Mouse (Mus musculus) lung, postnatal 36 days (tissue): Measurements from ENCODE around the gene Ggnbp2.

ENCODE experiments used
- DNase-seq: peaks from one replicate; pipeline ENCODE4 v3.0.0; 2022; ENCODE audit warnings: mixed read lengths

The Ggnbp2 gene

DNA sequence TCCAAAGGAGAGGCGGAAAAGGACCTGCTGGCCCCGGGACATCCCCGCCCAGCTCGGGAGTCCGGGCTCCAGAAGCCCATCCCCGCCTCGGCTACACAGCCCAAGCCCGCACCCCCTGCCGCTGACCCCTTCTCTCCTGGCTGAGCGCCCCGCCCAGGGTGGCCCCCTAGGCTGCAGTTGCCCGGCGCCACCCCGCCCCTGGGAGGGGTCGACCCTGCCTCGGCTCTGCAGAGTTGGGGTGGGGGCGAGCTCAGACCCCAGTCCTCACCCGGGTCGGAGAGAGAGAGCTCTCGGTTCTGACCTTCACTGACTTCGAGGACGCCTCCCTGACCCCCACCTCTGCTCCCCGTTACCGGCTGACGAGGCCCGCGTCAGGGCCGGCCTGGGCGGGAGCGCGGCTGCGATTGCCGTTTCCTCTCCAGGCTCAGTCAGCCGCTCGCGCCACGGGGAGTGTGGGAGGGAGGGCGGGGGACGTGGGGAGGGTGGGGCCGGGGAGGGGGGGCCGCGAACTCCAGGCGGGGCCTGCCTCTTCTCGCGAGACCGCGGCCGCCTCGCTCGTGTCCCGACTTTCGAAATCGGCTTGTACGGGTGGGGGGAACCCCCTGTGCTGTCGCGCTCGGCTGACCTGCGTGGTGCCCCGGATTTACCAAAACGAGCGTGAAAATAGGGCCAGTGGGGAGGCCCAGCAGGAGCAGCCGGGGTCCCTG lies at the start of gene Ggnbp2:
TSS of gene Ggnbp2 (minus strand) at position 481 of the 707 bp plus-strand sequence.
- DNase-seq: peak; percentile 93

GRCm38 (mm10) chr11:84919951-84920350 lies 49.3 kb upstream of the Ggnbp2 start:
- peak; percentile 29 for DNase-seq

DNA sequence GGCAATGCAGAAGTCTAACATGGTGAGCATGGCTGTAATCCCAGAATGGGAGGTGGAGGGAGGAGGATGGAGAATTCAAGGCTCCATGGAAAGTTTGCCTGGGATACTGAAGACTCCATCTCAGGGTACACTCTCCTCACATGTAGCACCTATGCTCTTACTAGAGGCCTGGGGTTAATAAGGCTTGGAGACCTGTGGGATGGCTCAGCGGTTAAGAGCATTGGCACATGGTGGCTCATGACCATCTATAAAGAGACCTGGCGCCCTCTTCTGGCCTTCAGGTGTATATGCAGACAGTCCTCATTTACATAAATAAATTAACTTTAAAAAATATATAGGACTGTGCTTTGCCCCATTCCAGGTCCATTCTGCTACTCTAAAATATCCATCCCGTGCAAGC lies 48.7 kb upstream of the Ggnbp2 start:
- peak; percentile 67 for DNase-seq

DNA sequence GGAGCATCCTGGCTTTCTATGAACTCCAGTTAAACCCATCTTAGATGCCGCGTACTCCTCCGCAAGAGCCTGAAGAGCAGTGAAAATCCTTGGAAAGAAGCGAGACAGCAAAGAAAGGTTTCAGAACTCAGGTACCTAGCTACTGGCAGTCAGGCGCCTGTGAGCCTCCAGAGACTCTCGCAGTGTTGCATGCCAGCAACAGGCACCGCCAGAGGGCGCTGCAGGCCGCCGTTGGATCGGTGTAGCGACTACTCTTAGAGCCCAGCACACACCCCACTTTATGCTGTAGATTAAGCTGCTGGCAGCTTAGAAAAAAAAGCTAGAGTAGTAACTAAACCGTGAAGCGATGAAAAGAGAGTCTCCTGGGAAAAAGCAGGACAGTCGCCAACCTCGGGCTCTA lies 47.8 kb upstream of the Ggnbp2 start:
- DNase-seq: peak; percentile 94

- DNase-seq: no peak
Observed at GRCm38 (mm10) chr11:84916703-84917300, 46.2 kb upstream of the Ggnbp2 start.

- DNase-seq: peak; percentile 96
Observed at GRCm38 (mm10) chr11:84916053-84916702, 45.6 kb upstream of the Ggnbp2 start, which contains the start of gene Znhit3. TSS of gene Znhit3 (minus strand) at chr11:84916366.

- no peak for DNase-seq
Observed at GRCm38 (mm10) chr11:84914673-84915072, 44.1 kb upstream of the Ggnbp2 start.

DNA sequence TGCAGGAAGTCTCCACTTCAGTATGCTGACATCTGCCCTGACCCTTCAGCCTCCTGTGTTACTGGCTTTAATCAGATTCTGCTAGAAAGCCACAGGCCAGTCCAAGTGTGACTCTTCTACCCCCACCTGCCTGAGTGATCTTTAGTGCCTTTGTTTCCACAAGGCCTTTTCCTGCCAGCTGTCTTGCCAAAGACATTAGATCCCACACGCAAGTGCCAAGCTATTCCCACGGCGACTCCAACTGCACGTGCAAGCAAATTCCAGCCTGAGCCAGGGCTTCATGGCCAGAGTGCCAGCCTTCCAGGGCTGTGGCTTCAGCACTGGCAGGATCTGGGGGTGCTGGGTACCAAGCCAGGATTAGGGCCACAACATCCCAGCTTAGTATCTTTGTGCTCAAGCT lies 39.8 kb upstream of the Ggnbp2 start:
- no peak for DNase-seq

GRCm38 (mm10) chr11:84908480-84908879 lies 37.9 kb upstream of the Ggnbp2 start:
- DNase-seq: no peak

- no peak for DNase-seq
Observed at GRCm38 (mm10) chr11:84907081-84907480, 36.5 kb upstream of the Ggnbp2 start.

GRCm38 (mm10) chr11:84904597-84905144 lies 34.1 kb upstream of the Ggnbp2 start:
- no peak for DNase-seq

DNA sequence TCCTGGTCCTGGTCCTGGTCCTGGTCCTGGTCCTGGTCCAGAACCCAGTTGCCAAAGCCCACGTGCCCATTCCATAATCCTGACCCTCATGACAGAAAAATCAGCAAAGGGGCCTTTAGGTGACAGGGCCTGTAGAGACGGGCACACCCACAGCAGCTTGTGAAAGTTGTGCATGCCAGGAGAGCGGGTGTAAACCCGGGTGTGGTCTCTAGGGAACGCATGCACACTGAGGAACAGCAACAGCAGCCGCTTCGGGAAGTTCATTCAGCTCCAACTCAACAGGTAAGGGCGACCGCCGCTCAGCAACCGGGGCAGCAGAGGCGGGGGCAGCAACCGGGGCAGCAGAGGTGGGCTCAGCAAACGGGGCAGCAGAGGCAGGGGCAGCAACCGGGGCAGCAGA lies 22.5 kb upstream of the Ggnbp2 start:
- DNase-seq: no peak

- DNase-seq: no peak
Observed at GRCm38 (mm10) chr11:84891705-84892104, 21.1 kb upstream of the Ggnbp2 start.

GRCm38 (mm10) chr11:84889492-84889891 lies 18.9 kb upstream of the Ggnbp2 start:
- DNase-seq: no peak

DNA sequence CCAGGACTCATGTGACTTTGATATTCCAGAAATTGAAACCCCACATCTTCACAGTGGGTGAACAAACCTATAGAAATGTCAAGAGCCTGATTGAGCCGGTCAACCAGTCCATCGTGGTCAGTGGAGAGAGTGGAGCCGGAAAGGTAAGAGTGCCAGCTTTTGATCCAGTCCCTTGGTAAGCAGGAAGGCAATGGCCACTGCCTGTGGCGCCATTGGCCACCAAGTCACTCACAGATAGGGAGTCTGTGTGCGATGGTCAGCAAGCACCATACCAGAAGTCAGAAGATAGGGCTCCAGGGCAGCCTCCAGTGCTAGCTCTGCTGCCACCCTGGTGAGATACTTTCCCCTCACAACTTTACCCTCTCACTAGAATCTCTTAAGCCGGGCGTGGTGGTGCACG lies 17.4 kb upstream of the Ggnbp2 start:
- no peak for DNase-seq

- no peak for DNase-seq
Observed at GRCm38 (mm10) chr11:84886767-84887511, 16.3 kb upstream of the Ggnbp2 start.

DNA sequence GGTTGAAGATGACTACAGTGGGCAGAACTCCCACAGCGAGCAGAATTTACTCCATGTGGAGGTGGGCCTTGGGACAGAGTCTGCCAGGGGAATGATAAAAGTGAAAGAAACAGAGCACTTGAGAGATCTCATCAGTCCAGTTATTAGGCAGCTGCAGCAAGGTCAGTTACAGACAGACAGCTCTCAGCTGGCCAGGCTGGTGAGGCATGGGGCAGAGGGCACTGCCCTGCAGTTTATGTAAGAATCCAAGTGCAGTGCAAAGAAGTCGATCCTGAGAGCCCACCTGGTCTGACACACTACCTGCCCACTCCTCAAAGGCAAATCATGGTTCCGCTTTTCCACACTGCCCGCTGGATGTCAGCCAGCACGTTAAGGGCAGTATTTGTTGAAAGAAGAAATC lies 15.6 kb upstream of the Ggnbp2 start:
- no peak for DNase-seq

- DNase-seq: no peak
Observed at GRCm38 (mm10) chr11:84885238-84885637, 14.6 kb upstream of the Ggnbp2 start.

GRCm38 (mm10) chr11:84882346-84882745 lies 11.7 kb upstream of the Ggnbp2 start:
- DNase-seq: no peak

- DNase-seq: no peak
Observed at GRCm38 (mm10) chr11:84880971-84881370, 10.4 kb upstream of the Ggnbp2 start.

- DNase-seq: peak; percentile 60
Observed at GRCm38 (mm10) chr11:84880465-84880961, 9.9 kb upstream of the Ggnbp2 start.

GRCm38 (mm10) chr11:84879772-84880464 lies 9.3 kb upstream of the Ggnbp2 start, which contains the start of the genes Myo19 and Pigw:
TSS of gene Myo19 (plus strand) at chr11:84880148.
TSS of gene Pigw (minus strand) at chr11:84880285.
- peak; percentile 78 for DNase-seq
